Mouse (Mus musculus): ENCODE measurements around the gene Cers6. TPM values are rescaled to one million over a fixed set of nuclear protein-coding genes. Genes with fewer than 3 reads are reported as not detected.
A peak's percentile ranks its signal among the peaks of the same experiment; 100 is the strongest.

Cers6 gene
- total and polyA plus RNA-seq, 3 experiments, result 2.1 to 9.6 (median 8.7) TPM

- Histone ChIP-seq H3K27me3 (ENCODE audit: control insufficient read depth, insufficient read depth, low read length) (no peaks in the 10 kb centered on the region), H3K36me3 (ENCODE audit: control insufficient read depth, insufficient read depth, low read length) (no peaks in the 10 kb centered on the region), H3K4me3 (no peak overlapping the region), H3K79me2 (replicated peaks; ENCODE audit: control insufficient read depth, insufficient read depth, low read length) (no peaks in the 10 kb centered on the region), H3K4me1 (ENCODE audit: control insufficient read depth, insufficient read depth, low read length) (no peaks in the 10 kb centered on the region), H3K27ac (no peak overlapping the region), H3K9ac (ENCODE audit: low read depth, low read length) (no peak overlapping the region)
- intact Hi-C loops (cut with DNase I), result no loop called here
- 79% methylated on average over 5 of the region's 5 CpGs for WGBS
- DNase-seq, result no peak
- TF ChIP-seq POLR2A (IDR thresholded peaks at IDR 0.05; ENCODE audit: insufficient read depth, low read depth, low read length), result no peak
Measured at GRCm38 (mm10) chr2:68843330-68843729, 17.9 kb upstream of the Cers6 start.

- intact Hi-C loops (cut with DNase I), result no loop called here
- 88% methylated on average over 2 of the region's 2 CpGs for WGBS
- DNase-seq, result no peak
- Histone ChIP-seq H3K27ac (no peak overlapping the region), H3K4me1 (ENCODE audit: control insufficient read depth, insufficient read depth, low read length) (no peaks in the 10 kb centered on the region), H3K9ac (ENCODE audit: low read depth, low read length) (no peak overlapping the region), H3K79me2 (replicated peaks; ENCODE audit: control insufficient read depth, insufficient read depth, low read length) (no peaks in the 10 kb centered on the region), H3K36me3 (ENCODE audit: control insufficient read depth, insufficient read depth, low read length) (no peaks in the 10 kb centered on the region), H3K4me3 (no peak overlapping the region), H3K27me3 (ENCODE audit: control insufficient read depth, insufficient read depth, low read length) (no peaks in the 10 kb centered on the region)
- TF ChIP-seq POLR2A (IDR thresholded peaks at IDR 0.05; ENCODE audit: insufficient read depth, low read depth, low read length), result no peak
- TF ChIP-seq EP300 (IDR thresholded peaks at IDR 0.05; ENCODE audit: insufficient read depth, low read depth, low read length), result no peak
- TF ChIP-seq CTCF (IDR thresholded peaks at IDR 0.05), result no peak
Measured at GRCm38 (mm10) chr2:68844530-68844929, 16.7 kb upstream of the Cers6 start.

- no peaks in the 10 kb centered on the region for H3K79me2 ChIP-seq (replicated peaks; ENCODE audit: control insufficient read depth, insufficient read depth, low read length)
- no peak overlapping the region for H3K4me3 ChIP-seq
- TF ChIP-seq CTCF (IDR thresholded peaks at IDR 0.05), result no peak
- no peak for TF ChIP-seq EP300 (IDR thresholded peaks at IDR 0.05; ENCODE audit: insufficient read depth, low read depth, low read length)
- no peaks in the 10 kb centered on the region for H3K36me3 ChIP-seq (ENCODE audit: control insufficient read depth, insufficient read depth, low read length)
- WGBS, result 82% methylated on average over 13 of the region's 13 CpGs
- intact Hi-C loops (cut with DNase I), result no loop called here
- DNase-seq, result no peak
- no peak overlapping the region for H3K27ac ChIP-seq
- H3K27me3 ChIP-seq (ENCODE audit: control insufficient read depth, insufficient read depth, low read length), result no peaks in the 10 kb centered on the region
- no peak overlapping the region for H3K9ac ChIP-seq (ENCODE audit: low read depth, low read length)
- no peaks in the 10 kb centered on the region for H3K4me1 ChIP-seq (ENCODE audit: control insufficient read depth, insufficient read depth, low read length)
Measured at GRCm38 (mm10) chr2:68845002-68845740, 16.1 kb upstream of the Cers6 start.

GRCm38 (mm10) chr2:68860391-68860790 is 850 bp upstream of the Cers6 start:
- no peak for DNase-seq
- H3K36me3 ChIP-seq (ENCODE audit: control insufficient read depth, insufficient read depth, low read length), result no peaks in the 10 kb centered on the region
- 57% methylated on average over 2 of the region's 2 CpGs for WGBS
- H3K4me3 ChIP-seq, result peak overlapping the region; percentile 73; the same call in 1 of the 2 replicates
- no peak overlapping the region for H3K27ac ChIP-seq
- no peak for TF ChIP-seq CTCF (IDR thresholded peaks at IDR 0.05)
- no peak for TF ChIP-seq POLR2A (IDR thresholded peaks at IDR 0.05; ENCODE audit: insufficient read depth, low read depth, low read length)
- no peak for TF ChIP-seq EP300 (IDR thresholded peaks at IDR 0.05; ENCODE audit: insufficient read depth, low read depth, low read length)
- H3K9ac ChIP-seq (ENCODE audit: low read depth, low read length), result no peak overlapping the region
- H3K27me3 ChIP-seq (ENCODE audit: control insufficient read depth, insufficient read depth, low read length), result no peaks in the 10 kb centered on the region
- no peaks in the 10 kb centered on the region for H3K79me2 ChIP-seq (replicated peaks; ENCODE audit: control insufficient read depth, insufficient read depth, low read length)
- H3K4me1 ChIP-seq (ENCODE audit: control insufficient read depth, insufficient read depth, low read length), result peaks cover 1% of the 10 kb centered on the region
- intact Hi-C loops (cut with DNase I), result loop anchor here (5.0 kb wide), 4 partner anchors 72 to 347 kb away; partner anchors contain the start of gene Spc25

GRCm38 (mm10) chr2:68861721-68862463 is 651 bp downstream of the Cers6 start:
- DNase-seq, result peak; percentile 65 to 71
- Histone ChIP-seq H3K36me3 (ENCODE audit: control insufficient read depth, insufficient read depth, low read length) (no peaks in the 10 kb centered on the region), H3K27ac (peak overlapping the region; percentile 55), H3K4me3 (peak overlapping the region; percentile 73), H3K4me1 (ENCODE audit: control insufficient read depth, insufficient read depth, low read length) (peaks cover 1% of the 10 kb centered on the region), H3K27me3 (ENCODE audit: control insufficient read depth, insufficient read depth, low read length) (no peaks in the 10 kb centered on the region), H3K9ac (ENCODE audit: low read depth, low read length) (peak overlapping the region; percentile 56), H3K79me2 (replicated peaks; ENCODE audit: control insufficient read depth, insufficient read depth, low read length) (no peaks in the 10 kb centered on the region)
- WGBS, result under 1% methylated on average over 64 of the region's 64 CpGs
- intact Hi-C loops (cut with DNase I), result loop anchor here (5.0 kb wide), 4 partner anchors 70 to 345 kb away; partner anchors contain the start of gene Spc25
- TF ChIP-seq CTCF (IDR thresholded peaks at IDR 0.05) (no peak), POLR2A (IDR thresholded peaks at IDR 0.05; ENCODE audit: insufficient read depth, low read depth, low read length) (no peak), EP300 (IDR thresholded peaks at IDR 0.05; ENCODE audit: insufficient read depth, low read depth, low read length) (no peak)
